Mouse (Mus musculus) liver, postnatal 0 days (tissue): ENCODE results near the gene Ankrd60. TPM values are rescaled to one million over a fixed set of nuclear protein-coding genes. Genes with fewer than 3 reads are reported as not detected.
A peak's percentile ranks its signal among the peaks of the same experiment; 100 is the strongest.

ENCODE experiments used
- ATAC-seq: fragments of 200-750 bp; cut with Nextera tagmentation; 2 replicates; pipeline ENCODE4 v1.8.0; 2017; ENCODE audit warnings: mild to moderate bottlenecking, moderate library complexity
- DNase-seq: peaks from one replicate; pipeline ENCODE4 v3.0.0-alpha.2; 2016
- H3K27ac ChIP-seq: fragments of 300-500 bp; sonication (generic); 2 replicates; pipeline ENCODE4 v1.5.1; 2014; ENCODE audit warnings: antibody characterized with exemption, moderate library complexity, mild to moderate bottlenecking, low read depth
- H3K27me3 ChIP-seq: fragments of 300-500 bp; sonication (generic); 2 replicates; pipeline ENCODE4 v1.6.1; 2014; ENCODE audit warnings: low read length, control low read depth, mixed read lengths; ENCODE audit not compliant: insufficient read depth
- H3K36me3 ChIP-seq: fragments of 300-500 bp; sonication (generic); replicated peaks from 2 replicates; pipeline ENCODE4 v1.6.1; 2014; ENCODE audit warnings: mild to moderate bottlenecking, control low read depth, low read length, moderate library complexity, mixed read lengths; ENCODE audit not compliant: insufficient read depth
- H3K4me1 ChIP-seq: fragments of 300-500 bp; sonication (generic); 2 replicates; pipeline ENCODE4 v1.6.1; 2014; ENCODE audit warnings: antibody characterized with exemption, mild to moderate bottlenecking, control low read depth; ENCODE audit not compliant: insufficient read depth
- H3K4me2 ChIP-seq: fragments of 300-500 bp; sonication (generic); 2 replicates; pipeline ENCODE4 v1.6.1; 2014; ENCODE audit warnings: low read depth, mild to moderate bottlenecking, low read length, moderate library complexity, mixed read lengths
- H3K4me3 ChIP-seq: fragments of 300-500 bp; sonication (generic); 2 replicates; pipeline ENCODE4 v1.5.1; 2014; ENCODE audit warnings: low read depth, low read length
- H3K9ac ChIP-seq: fragments of 300-500 bp; sonication (generic); replicated peaks from 2 replicates; pipeline ENCODE4 v1.6.1; 2014; ENCODE audit warnings: mild to moderate bottlenecking, moderate library complexity
- H3K9me3 ChIP-seq: fragments of 300-500 bp; sonication (generic); 2 replicates; pipeline ENCODE4 v1.6.1; 2016; ENCODE audit warnings: mild to moderate bottlenecking, control low read depth, low read length, mixed read lengths
- CTCF ChIP-seq: sonication (generic); IDR thresholded peaks from 2 replicates; pipeline ENCODE4 v1.5.1; 2016; ENCODE audit warnings: antibody characterized with exemption, low read depth
- EP300 ChIP-seq: IDR thresholded peaks from 2 replicates; pipeline ENCODE4 v1.6.1; 2016; ENCODE audit warnings: antibody characterized with exemption, low read depth, mild to moderate bottlenecking
- WGBS: fragments of 180-500 bp; shearing (Covaris S2); extraction: QIAGEN DNeasy Blood & Tissue Kit; methylation state at CpG from one replicate; pipeline ENCODE4 v1.1.7; 2014; ENCODE audit not compliant: insufficient replicate concordance; 5-methylcytosine and 5-hydroxymethylcytosine counted together
- polyA plus RNA-seq: library from polyadenylated mRNA; unstranded; fragments of >200 nt; fragmentation: Nextera tagmentation; extraction: Ambion mirVana; gene quantifications from 2 replicates; pipeline ENCODE4 v1.2.1, GENCODE M21; 2015

Gene Ankrd60
- polyA plus RNA-seq, 1 experiment from 2014 or later: not detected

- H3K36me3 ChIP-seq: no peaks in the 10 kb centered on the region
- ATAC-seq (no peak), DNase-seq (no peak)
- no peaks in the 10 kb centered on the region for H3K9me3 ChIP-seq
- TF ChIP-seq EP300: no peak
- no peak for TF ChIP-seq CTCF
- WGBS: 82% methylated on average over 18 of the region's 18 CpGs
- H3K27me3 ChIP-seq: no peaks in the 10 kb centered on the region
- no peak overlapping the region for H3K4me3 ChIP-seq
- H3K27ac ChIP-seq: no peak overlapping the region
- H3K4me2 ChIP-seq: 0 out of 2 replicates have a peak overlapping the region, but pooled peaks have one; percentile 30
- H3K9ac ChIP-seq: no peak overlapping the region
- no peaks in the 10 kb centered on the region for H3K4me1 ChIP-seq
Measured at GRCm38 (mm10) chr2:173535390-173535789, 42.8 kb downstream of the Ankrd60 start.

- Histone ChIP-seq H3K4me1 (no peaks in the 10 kb centered on the region), H3K4me3 (no peak overlapping the region), H3K27ac (no peak overlapping the region), H3K4me2 (no peak overlapping the region), H3K36me3 (no peaks in the 10 kb centered on the region), H3K27me3 (no peaks in the 10 kb centered on the region), H3K9me3 (no peaks in the 10 kb centered on the region), H3K9ac (no peak overlapping the region)
- DNase-seq: no peak
- 44% methylated on average over 7 of the region's 7 CpGs for WGBS
- no peak for ATAC-seq
- no peak for TF ChIP-seq EP300
- no peak for TF ChIP-seq CTCF
Measured at GRCm38 (mm10) chr2:173534581-173534980, 43.6 kb downstream of the Ankrd60 start.

GRCm38 (mm10) chr2:173532711-173533462 is 45.3 kb downstream of the Ankrd60 start:
- Histone ChIP-seq H3K27ac (no peak overlapping the region), H3K9me3 (no peaks in the 10 kb centered on the region), H3K27me3 (no peaks in the 10 kb centered on the region), H3K9ac (no peak overlapping the region), H3K4me1 (no peaks in the 10 kb centered on the region), H3K4me2 (no peak overlapping the region), H3K36me3 (no peaks in the 10 kb centered on the region), H3K4me3 (no peak overlapping the region)
- TF ChIP-seq EP300 (no peak), CTCF (no peak)
- WGBS: 68% methylated on average over 15 of the region's 15 CpGs
- DNase-seq: no peak
- no peak for ATAC-seq

- Histone ChIP-seq H3K36me3 (no peaks in the 10 kb centered on the region), H3K4me3 (no peak overlapping the region), H3K4me1 (no peaks in the 10 kb centered on the region), H3K9ac (no peak overlapping the region), H3K4me2 (no peak overlapping the region), H3K9me3 (no peaks in the 10 kb centered on the region), H3K27ac (no peak overlapping the region), H3K27me3 (no peaks in the 10 kb centered on the region)
- DNase-seq (no peak), ATAC-seq (no peak)
- WGBS: 58% methylated on average over 3 of the region's 3 CpGs
- no peak for TF ChIP-seq EP300
- no peak for TF ChIP-seq CTCF
Measured at GRCm38 (mm10) chr2:173528493-173528892, 49.7 kb downstream of the Ankrd60 start.

GRCm38 (mm10) chr2:173522376-173522775 is 55.8 kb downstream of the Ankrd60 start, which contains the start of gene 1700021F07Rik:
Gene 1700021F07Rik (plus strand): TSS chr2:173522586.
- ATAC-seq (no peak), DNase-seq (no peak)
- no peaks in the 10 kb centered on the region for H3K9me3 ChIP-seq
- no peaks in the 10 kb centered on the region for H3K4me1 ChIP-seq
- TF ChIP-seq EP300: no peak
- no peak for TF ChIP-seq CTCF
- no peak within 1 kb of the TSS for H3K4me3 ChIP-seq
- no peaks in the 10 kb centered on the region for H3K27me3 ChIP-seq
- H3K36me3 ChIP-seq: no peaks in the 10 kb centered on the region
- no peak within 1 kb of the TSS for H3K27ac ChIP-seq
- WGBS: 87% methylated on average over 18 of the region's 18 CpGs
- H3K4me2 ChIP-seq: no peak within 1 kb of the TSS
- H3K9ac ChIP-seq: no peak within 1 kb of the TSS

Other genes starting within 250 kb of the Ankrd60 start
- gene 1700021F07Rik, start 55.8 kb downstream of the Ankrd60 start, polyA plus RNA-seq: not detected in 2 replicates
- gene Rab22a, start 81.4 kb upstream of the Ankrd60 start, polyA plus RNA-seq: 13.1 and 14.0 TPM in 2 replicates
- gene 1700010B08Rik, start 141.1 kb upstream of the Ankrd60 start, polyA plus RNA-seq: not detected in 2 replicates
- 4.7 and 7.6 TPM in 2 replicates for gene Vapb, start 159.1 kb upstream of the Ankrd60 start, polyA plus RNA-seq